In the genomic region with DNA sequence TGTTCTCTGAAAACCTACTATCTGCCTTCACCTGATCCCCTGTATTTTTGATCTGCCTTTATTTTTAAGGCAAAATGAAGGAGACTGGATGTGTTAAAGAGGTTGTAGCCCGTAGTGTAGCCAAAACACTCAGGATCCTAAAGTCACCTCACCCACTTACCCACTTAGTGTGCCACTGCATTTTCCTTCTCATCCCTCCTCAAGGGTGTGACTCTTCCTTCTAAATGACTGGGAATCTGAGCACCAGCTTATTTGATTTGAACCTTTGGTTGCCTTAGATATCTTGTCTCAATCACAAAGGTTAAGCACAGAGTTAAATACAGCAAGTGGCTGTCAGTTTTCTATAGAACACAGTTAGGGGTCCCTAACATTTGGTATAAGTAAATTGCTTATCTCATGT, we compare ENCODE assay signal across 16 mouse cellular contexts.
"Had no signal": no experiment of that assay in that cellular context is flagged by ENCODE, and none has a peak within 500 bp of the region (broad histone marks: within the 10 kb centered on the region; RNA-seq: fewer than 3 reads in every experiment).

No protein-coding gene starts in this region.

- H3K4me1 ChIP-seq: neural tube, embryonic 13.5 days; neural tube, embryonic 15.5 days; stomach, embryonic 15.5 days had no signal

- H3K27me3 ChIP-seq: neural tube, embryonic 13.5 days; neural tube, embryonic 15.5 days; stomach, embryonic 15.5 days had no signal

- H3K4me2 ChIP-seq: neural tube, embryonic 13.5 days; neural tube, embryonic 15.5 days; stomach, embryonic 15.5 days had no signal

- H3K9ac ChIP-seq: neural tube, embryonic 13.5 days; neural tube, embryonic 15.5 days; stomach, embryonic 15.5 days had no signal

- H3K4me3 ChIP-seq: neural tube, embryonic 13.5 days; neural tube, embryonic 15.5 days; stomach, embryonic 15.5 days had no signal

- H3K36me3 ChIP-seq: stomach, embryonic 15.5 days had no signal

- H3K9me3 ChIP-seq: neural tube, embryonic 13.5 days; neural tube, embryonic 15.5 days; stomach, embryonic 15.5 days had no signal

- H3K27ac ChIP-seq: neural tube, embryonic 13.5 days; neural tube, embryonic 15.5 days; stomach, embryonic 15.5 days; stomach, postnatal 0 days had no signal

- DNase-seq: retina, postnatal 1 day; right cerebral cortex, adult 18-20 months; right cerebral cortex, postnatal 14 days; right cerebral cortex, postnatal 25 days; right cerebral cortex, postnatal 4 days; spleen, adult 18-20 months; thymus, adult 18-20 months; thymus, adult 2 months; thymus, postnatal 14 days; thymus, postnatal 25 days; thymus, postnatal 36 days; thymus, postnatal 4 days had no signal
